Mouse (Mus musculus) brown adipose tissue, adult 24 weeks (tissue): Measurements from ENCODE around the gene Zw10. TPM values are rescaled to one million over a fixed set of nuclear protein-coding genes. Genes with fewer than 3 reads are reported as not detected.

Experiments
- H3K27ac ChIP-seq: fragments of 200-500 bp; replicated peaks from 2 replicates; pipeline ENCODE4 v1.5.1; 2012; ENCODE audit warnings: low read depth, mild to moderate bottlenecking, low read length
- H3K4me1 ChIP-seq: fragments of 200-500 bp; 2 replicates; pipeline ENCODE4 v1.6.1; 2012; ENCODE audit warnings: low read length, mixed read lengths; ENCODE audit not compliant: control insufficient read depth, insufficient read depth, insufficient read length
- H3K4me3 ChIP-seq: fragments of 200-500 bp; 2 replicates; pipeline ENCODE4 v1.5.1; 2012; ENCODE audit warnings: low read depth, mild to moderate bottlenecking, low read length, moderate library complexity; ENCODE audit not compliant: insufficient read depth
- polyA plus RNA-seq: library from polyadenylated mRNA; stranded (reverse); fragments of >200 nt; gene quantifications from 2 replicates; pipeline ENCODE4 v1.2.4, GENCODE M21; 2012; ENCODE audit not compliant: missing spikeins, insufficient read depth, insufficient read length

Gene Zw10
- polyA plus RNA-seq, 1 experiment: 3.8 TPM

DNA sequence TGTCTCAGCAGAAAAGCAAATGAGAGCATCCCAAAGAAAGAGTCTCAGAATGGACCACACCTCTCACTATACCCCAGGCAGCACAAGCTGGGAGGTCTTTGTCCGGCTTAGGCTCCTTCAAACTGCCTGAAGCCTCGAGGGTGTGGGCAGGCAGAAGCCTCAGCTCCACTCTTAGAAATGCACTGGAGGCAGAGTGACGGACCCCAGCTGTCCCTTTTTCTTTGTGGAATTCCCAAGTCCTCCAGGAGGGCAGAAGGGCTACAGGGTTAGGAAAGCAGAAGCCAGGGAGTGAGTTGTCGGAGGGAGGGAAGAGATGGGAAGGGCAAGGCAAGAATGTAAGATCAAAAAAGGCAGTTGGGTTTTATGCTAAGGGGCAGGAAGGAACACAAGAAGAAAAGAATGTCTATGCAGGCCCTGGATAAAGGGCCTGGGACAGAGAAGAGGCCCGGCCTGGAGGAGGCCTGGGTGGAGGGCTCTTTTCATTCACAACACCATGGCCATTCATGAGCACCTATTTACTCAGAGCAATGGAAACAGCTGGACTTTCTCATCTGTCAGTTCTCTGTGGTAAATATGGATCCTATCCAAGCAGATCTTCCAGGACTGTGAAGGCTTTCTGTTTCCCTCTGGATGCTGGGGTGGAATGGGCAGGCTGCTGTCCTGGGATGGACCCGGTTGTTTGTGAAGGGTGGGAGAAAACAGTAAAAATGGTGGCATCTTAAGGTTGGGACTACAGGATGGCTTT, 55.2 kb downstream of the Zw10 start:
- H3K4me1 ChIP-seq: no peaks in the 10 kb centered on the region
- no peak overlapping the region for H3K27ac ChIP-seq
- H3K4me3 ChIP-seq: no peak overlapping the region

DNA sequence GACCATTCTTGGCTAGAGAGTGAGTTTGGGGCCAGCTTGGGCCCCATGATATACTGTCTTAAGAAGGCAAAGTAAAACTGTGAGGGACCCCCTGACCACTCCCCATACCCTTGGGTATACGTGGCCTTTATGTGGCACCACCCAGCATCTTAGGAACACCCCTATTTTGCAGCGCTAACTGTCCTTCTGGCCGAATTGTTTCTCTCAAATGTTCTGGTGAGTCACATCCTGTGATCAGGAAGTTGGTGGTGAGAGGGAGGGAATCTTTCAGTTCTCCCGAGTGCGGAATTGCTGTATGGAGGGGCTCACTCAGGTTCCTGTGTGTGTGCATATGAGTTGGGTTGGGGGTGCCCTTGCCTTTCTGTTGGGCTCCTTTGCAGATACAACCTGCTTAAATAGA, 55.9 kb downstream of the Zw10 start:
- H3K4me3 ChIP-seq: no peak overlapping the region
- H3K27ac ChIP-seq: no peak overlapping the region
- H3K4me1 ChIP-seq: no peaks in the 10 kb centered on the region

DNA sequence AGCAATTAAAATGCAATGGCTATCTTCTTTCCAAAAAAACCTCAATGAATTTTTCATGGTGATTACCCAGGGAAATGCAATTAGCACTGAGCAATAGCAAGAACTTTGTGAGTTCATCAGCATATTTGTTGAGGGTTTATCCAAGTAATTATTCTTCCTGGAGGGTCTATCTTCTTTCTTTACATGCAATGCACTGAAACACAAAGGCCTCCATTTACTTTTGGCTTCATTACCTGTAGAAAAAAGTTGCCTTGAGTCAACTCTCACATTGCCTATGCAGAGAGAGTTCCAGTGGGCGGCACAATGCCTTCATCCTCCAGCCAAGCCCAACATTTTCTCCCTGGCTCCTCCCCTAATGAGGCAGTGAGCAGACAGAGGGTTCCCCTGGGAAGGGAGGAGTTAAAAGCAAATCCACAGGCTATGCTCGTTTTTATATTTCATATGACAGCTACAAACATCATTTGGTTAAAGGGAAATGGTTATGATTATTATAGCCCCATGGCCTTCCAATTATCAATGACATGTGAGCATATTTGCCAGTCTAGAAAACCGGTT, 62.9 kb downstream of the Zw10 start:
- Histone ChIP-seq H3K27ac (no peak overlapping the region), H3K4me1 (no peaks in the 10 kb centered on the region), H3K4me3 (no peak overlapping the region)

DNA sequence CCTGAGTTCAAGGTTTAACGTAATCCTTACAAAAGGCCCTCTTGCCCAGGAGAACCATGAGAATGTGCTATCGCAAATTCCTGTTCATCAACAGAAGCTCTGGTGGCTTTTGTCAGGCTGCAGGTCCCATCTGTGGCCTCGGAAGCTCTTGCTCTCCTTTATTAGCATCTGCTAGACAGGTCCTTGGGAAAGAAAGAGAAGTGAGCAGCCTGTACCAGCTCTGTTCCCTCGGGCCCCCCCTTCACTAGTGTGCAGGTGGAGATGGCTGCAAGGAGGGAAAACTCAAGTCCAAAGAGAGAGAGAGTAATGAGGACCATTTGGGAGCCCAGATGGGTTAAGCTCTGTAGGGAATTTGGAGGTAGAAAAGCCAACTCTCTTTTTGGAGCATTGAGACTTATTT, 64.3 kb downstream of the Zw10 start:
- Histone ChIP-seq H3K4me3 (no peak overlapping the region), H3K27ac (no peak overlapping the region), H3K4me1 (no peaks in the 10 kb centered on the region)

DNA sequence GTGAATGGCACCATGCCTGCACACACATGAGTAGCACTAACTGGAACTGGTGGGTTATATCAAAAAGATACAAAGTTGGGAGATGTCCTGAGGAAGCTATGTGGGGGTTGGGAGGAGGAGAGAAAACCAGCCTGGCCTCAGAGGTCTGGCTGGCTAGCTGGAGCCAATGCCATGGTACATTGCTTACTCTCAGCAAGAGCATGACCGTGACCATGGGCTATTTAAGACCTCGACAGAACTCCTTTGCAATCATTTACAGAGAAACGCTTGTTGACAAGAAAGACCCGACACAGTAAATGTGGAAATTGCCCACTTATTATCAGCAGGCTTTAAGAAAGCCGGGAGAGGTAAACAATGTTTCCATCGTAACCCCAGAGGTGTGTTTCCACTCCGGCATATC, 70.3 kb downstream of the Zw10 start:
- H3K4me1 ChIP-seq: no peaks in the 10 kb centered on the region
- H3K27ac ChIP-seq: no peak overlapping the region
- H3K4me3 ChIP-seq: no peak overlapping the region

Other genes with a start within 250 kb of the Zw10 start
- 6.8 and 7.9 TPM in 2 replicates for gene Zbtb16, start 219.4 kb upstream of the Zw10 start, polyA plus RNA-seq
- not detected in 2 replicates for gene Htr3a, start 144.5 kb upstream of the Zw10 start, polyA plus RNA-seq
- gene Htr3b, start 90.6 kb upstream of the Zw10 start, polyA plus RNA-seq: not detected in 2 replicates
- 5.5 and 9.6 TPM in 2 replicates for gene Usp28, start 70.2 kb upstream of the Zw10 start, polyA plus RNA-seq
- gene Tmprss5, start 25.6 kb downstream of the Zw10 start, polyA plus RNA-seq: not detected in 2 replicates
- not detected in 2 replicates for gene Gm4894, start 194.9 kb downstream of the Zw10 start, polyA plus RNA-seq